Mouse (Mus musculus) heart, embryonic 16.5 days (tissue): ENCODE measurements around the gene Dgkq. TPM values are rescaled to one million over a fixed set of nuclear protein-coding genes. Genes with fewer than 3 reads are reported as not detected.

Source experiments
- ATAC-seq: fragments of 200-750 bp; cut with Nextera tagmentation; replicated peaks from 2 replicates; pipeline ENCODE4 v1.8.0; 2017; ENCODE audit warnings: moderate number of reproducible peaks; ENCODE audit not compliant: insufficient read depth, low FRiP score; ENCODE audit errors: extremely low read depth
- H3K27ac ChIP-seq: fragments of 300-500 bp; sonication (generic); 2 replicates; pipeline ENCODE4 v1.5.1; 2014; ENCODE audit warnings: mild to moderate bottlenecking, low read length, control low read depth, moderate library complexity
- H3K27me3 ChIP-seq: fragments of 300-500 bp; sonication (generic); 2 replicates; pipeline ENCODE4 v1.6.1; 2014; ENCODE audit warnings: low read length, mixed read lengths; ENCODE audit not compliant: control insufficient read depth, insufficient read depth
- H3K36me3 ChIP-seq: fragments of 300-500 bp; sonication (generic); 2 replicates; pipeline ENCODE4 v1.6.1; 2014; ENCODE audit not compliant: control insufficient read depth, insufficient read depth
- H3K4me1 ChIP-seq: fragments of 300-500 bp; sonication (generic); 2 replicates; pipeline ENCODE4 v1.6.1; 2014; ENCODE audit warnings: low read length, mixed read lengths; ENCODE audit not compliant: control insufficient read depth, insufficient read depth
- H3K4me2 ChIP-seq: fragments of 300-500 bp; sonication (generic); 2 replicates; pipeline ENCODE4 v1.6.1; 2014; ENCODE audit warnings: low read depth, mild to moderate bottlenecking, control low read depth, low read length
- H3K4me3 ChIP-seq: fragments of 300-500 bp; sonication (generic); 2 replicates; pipeline ENCODE4 v1.5.1; 2014; ENCODE audit warnings: mild to moderate bottlenecking, control low read depth, low read length
- H3K9ac ChIP-seq: fragments of 300-500 bp; sonication (generic); 2 replicates; pipeline ENCODE4 v1.6.1; 2014; ENCODE audit warnings: low read length, control low read depth
- H3K9me3 ChIP-seq: fragments of 300-500 bp; sonication (generic); replicated peaks from 2 replicates; pipeline ENCODE4 v1.6.1; 2016; ENCODE audit warnings: low read length; ENCODE audit not compliant: control insufficient read depth
- WGBS: fragments of 180-500 bp; shearing (Covaris S2); extraction: QIAGEN DNeasy Blood & Tissue Kit; methylation state at CpG from one replicate; pipeline ENCODE4 v1.1.7; 2014; 5-methylcytosine and 5-hydroxymethylcytosine counted together
- polyA plus RNA-seq: library from polyadenylated mRNA; unstranded; fragments of >200 nt; fragmentation: Nextera tagmentation; extraction: Ambion mirVana; gene quantifications from 2 replicates; pipeline ENCODE4 v1.2.1, GENCODE M21; 2015

Gene Dgkq
- polyA plus RNA-seq, 1 experiment from 2014 or later, result 6.3 TPM

GRCm38 (mm10) chr5:108610426-108610825 is 59.0 kb downstream of the Dgkq start:
- no peak for ATAC-seq

GRCm38 (mm10) chr5:108602537-108602936 is 66.9 kb downstream of the Dgkq start:
- Histone ChIP-seq H3K27me3 (no peaks in the 10 kb centered on the region), H3K9ac (no peak overlapping the region), H3K9me3 (no peaks in the 10 kb centered on the region), H3K36me3 (peaks cover 78% of the 10 kb centered on the region), H3K4me1 (no peaks in the 10 kb centered on the region), H3K4me3 (no peak overlapping the region), H3K4me2 (no peak overlapping the region), H3K27ac (no peak overlapping the region)
- WGBS, result 84% methylated on average over 9 of the region's 9 CpGs
- no peak for ATAC-seq

More at GRCm38 (mm10) chr5:108610426-108610825, 59.0 kb downstream of the Dgkq start:
- H3K4me1 ChIP-seq, result no peaks in the 10 kb centered on the region
- H3K27me3 ChIP-seq, result no peaks in the 10 kb centered on the region
- H3K36me3 ChIP-seq, result peaks cover 67% of the 10 kb centered on the region
- 89% methylated on average over 1 of the region's 1 CpGs for WGBS
- no peak overlapping the region for H3K4me3 ChIP-seq
- H3K9ac ChIP-seq, result no peak overlapping the region
- H3K27ac ChIP-seq, result no peak overlapping the region
- H3K9me3 ChIP-seq, result no peaks in the 10 kb centered on the region
- H3K4me2 ChIP-seq, result no peak overlapping the region

- H3K36me3 ChIP-seq, result peaks cover 79% of the 10 kb centered on the region
- no peak for ATAC-seq
- H3K27ac ChIP-seq, result no peak overlapping the region
Observed at GRCm38 (mm10) chr5:108599923-108600322, 69.5 kb downstream of the Dgkq start.

More at GRCm38 (mm10) chr5:108599923-108600322, 69.5 kb downstream of the Dgkq start:
- no peak overlapping the region for H3K4me3 ChIP-seq
- H3K9me3 ChIP-seq, result no peaks in the 10 kb centered on the region
- no peaks in the 10 kb centered on the region for H3K27me3 ChIP-seq
- no peak overlapping the region for H3K9ac ChIP-seq
- 71% methylated on average over 1 of the region's 1 CpGs for WGBS
- no peaks in the 10 kb centered on the region for H3K4me1 ChIP-seq
- no peak overlapping the region for H3K4me2 ChIP-seq

Other genes with a start within 250 kb of the Dgkq start
- 740 and 758 TPM in 2 replicates for gene Atp5k, start 235.2 kb downstream of the Dgkq start, polyA plus RNA-seq
- 0.30 TPM in 2 replicates for gene Mfsd7a, start 220.8 kb downstream of the Dgkq start, polyA plus RNA-seq
- gene Pcgf3, start 208.4 kb downstream of the Dgkq start, polyA plus RNA-seq, result 16.3 and 18.3 TPM in 2 replicates
- 0.36 and 0.59 TPM in 2 replicates for gene Cplx1, start 119.6 kb downstream of the Dgkq start, polyA plus RNA-seq
- gene Gak, start 39.9 kb downstream of the Dgkq start, polyA plus RNA-seq, result 32.3 and 33.9 TPM in 2 replicates
- 16.6 and 19.7 TPM in 2 replicates for gene Tmem175, start 39.9 kb downstream of the Dgkq start, polyA plus RNA-seq
- 13.9 and 15.5 TPM in 2 replicates for gene Idua, start 9.3 kb downstream of the Dgkq start, polyA plus RNA-seq
- 0.41 and 0.61 TPM in 2 replicates for gene Slc26a1, start 5.9 kb upstream of the Dgkq start, polyA plus RNA-seq
- 6.4 and 11.4 TPM in 2 replicates for gene Fgfrl1, start 22.7 kb upstream of the Dgkq start, polyA plus RNA-seq
- gene Rnf212, start 105.3 kb upstream of the Dgkq start, polyA plus RNA-seq, result not detected in 2 replicates
- not detected in 2 replicates for gene Tmed11, start 125.7 kb upstream of the Dgkq start, polyA plus RNA-seq
- gene Vmn2r8, start 139.2 kb upstream of the Dgkq start, polyA plus RNA-seq, result not detected in 2 replicates
- gene Vmn2r9, start 182.9 kb upstream of the Dgkq start, polyA plus RNA-seq, result not detected in 2 replicates